Mouse (Mus musculus) embryonic stem cell, embryonic (primary cell): ENCODE results near the gene Slc7a7.

ENCODE experiments used
- CTCF ChIA-PET, 4 experiments: fragments of 300-600 bp in 2 of 4; fragments of 350-600 bp in 2 of 4; sonication (Branson Sonifier 250); formaldehyde crosslinking; loops; one replicate each; lab custom pipeline; 2022; ENCODE audit warnings: inconsistent platforms in 2 of 4; lab: Charles Lee
- POLR2A ChIA-PET, 4 experiments: fragments of 300-600 bp in 2 of 4; fragments of 350-600 bp in 2 of 4; sonication (Branson Sonifier 250); formaldehyde crosslinking; loops; one replicate each; lab custom pipeline; 2022; ENCODE audit warnings: antibody characterized with exemption in 4 of 4, inconsistent platforms in 1 of 4; lab: Charles Lee

Gene Slc7a7

GRCm38 (mm10) chr14:54417623-54418081 lies at the start of gene Slc7a7:
Gene Slc7a7 (minus strand): TSS chr14:54417780.
- POLR2A ChIA-PET, result interaction anchor here in 3 of 4 experiments (0.5 to 10.3 kb wide), 49 partner anchors 9 to 1345 kb away, joined by 3 to 82 read pairs (median 4); partner anchors contain the start of genes Mrpl52 (in 2 of the 3), Prmt5 (in 2 of the 3), Lrp10 (in 1 of the 3) and Mmp14 (in 1 of the 3)
- CTCF ChIA-PET, result interaction anchor here (0.5 to 3.1 kb wide), 49 partner anchors 9 to 392 kb away, joined by 3 to 20 read pairs (median 4); partner anchors contain the start of genes 1700123O20Rik (in 1 of the 4), Abhd4 (in 1 of the 4), Dad1 (in 1 of the 4) and Lrp10 (in 1 of the 4)

GRCm38 (mm10) chr14:54464293-54465005 lies 46.9 kb upstream of the Slc7a7 start:
- CTCF ChIA-PET, result interaction anchor here (0.5 to 1.4 kb wide), 23 partner anchors 10 to 407 kb away, joined by 3 to 11 read pairs (median 4); partner anchors contain the start of gene Slc7a7 (in 1 of the 4)
- POLR2A ChIA-PET, result interaction anchor here in 3 of 4 experiments (0.6 to 1.7 kb wide), 41 partner anchors 8 to 230 kb away, joined by 3 to 10 read pairs (median 4); partner anchors contain the start of genes Mrpl52 (in 2 of the 3), 1700123O20Rik (in 1 of the 3), Abhd4 (in 1 of the 3) and Dad1 (in 1 of the 3)

GRCm38 (mm10) chr14:54463959-54464292 lies 46.3 kb upstream of the Slc7a7 start, which contains the start of gene Lrp10:
Gene Lrp10 (plus strand): TSS chr14:54464137.
- CTCF ChIA-PET, result interaction anchor here (0.5 to 1.4 kb wide), 22 partner anchors 9 to 312 kb away, joined by 3 to 11 read pairs (median 4); partner anchors contain the start of gene Slc7a7 (in 1 of the 4)
- POLR2A ChIA-PET, result interaction anchor here in 3 of 4 experiments (0.6 to 1.7 kb wide), 39 partner anchors 9 to 230 kb away, joined by 3 to 10 read pairs (median 4); partner anchors contain the start of genes Mrpl52 (in 2 of the 3), 1700123O20Rik (in 1 of the 3), Abhd4 (in 1 of the 3) and Dad1 (in 1 of the 3)

- ChIA-PET POLR2A (interaction anchor here in 3 of 4 experiments (0.7 to 1.7 kb wide), 34 partner anchors 8 to 229 kb away, joined by 3 to 10 read pairs (median 4); partner anchors contain the start of genes Mrpl52 (in 2 of the 3), 1700123O20Rik (in 1 of the 3), Abhd4 (in 1 of the 3) and Dad1 (in 1 of the 3)), CTCF (interaction anchor here (0.6 to 1.4 kb wide), 17 partner anchors 9 to 311 kb away, joined by 3 to 11 read pairs (median 4); partner anchors contain the start of gene Slc7a7 (in 1 of the 4))
These were observed 45.8 kb upstream of the Slc7a7 start for GRCm38 (mm10) chr14:54463108-54463958.

- CTCF ChIA-PET, result no interaction called here
- POLR2A ChIA-PET, result interaction anchor here in 1 of 4 experiments (1.0 to 1.7 kb wide), 2 partner anchors 11 to 14 kb away, joined by 3 to 4 read pairs; no protein-coding TSS in a partner anchor
These were observed 44.6 kb upstream of the Slc7a7 start for GRCm38 (mm10) chr14:54462146-54462545.

- ChIA-PET POLR2A (interaction anchor here in 1 of 4 experiments (0.8 to 1.7 kb wide), 3 partner anchors 14 to 230 kb away, joined by 3 to 5 read pairs (median 3); partner anchors contain the start of gene Oxa1l), CTCF (interaction anchor here in 1 of 4 experiments (1.1 kb wide), 1 partner anchor 9 kb away, joined by 3 read pairs; no protein-coding TSS in a partner anchor)
These were observed 40.5 kb upstream of the Slc7a7 start for GRCm38 (mm10) chr14:54457907-54458569.

GRCm38 (mm10) chr14:54454669-54455528 lies 37.3 kb upstream of the Slc7a7 start:
- ChIA-PET POLR2A (interaction anchor here in 2 of 4 experiments (0.5 to 1.6 kb wide), 5 partner anchors 9 to 44 kb away, joined by 3 to 5 read pairs (median 3); partner anchors contain the start of genes Lrp10 (in 1 of the 2) and Slc7a7 (in 1 of the 2)), CTCF (interaction anchor here in 3 of 4 experiments (0.6 to 1.5 kb wide), 3 partner anchors 9 kb away, joined by 3 read pairs; partner anchors contain the start of gene Lrp10 (in 3 of the 3))

GRCm38 (mm10) chr14:54453566-54453965 lies 36.0 kb upstream of the Slc7a7 start:
- CTCF ChIA-PET, result interaction anchor here in 3 of 4 experiments (0.6 to 1.5 kb wide), 5 partner anchors 11 to 225 kb away, joined by 3 to 6 read pairs (median 3); partner anchors contain the start of genes Lrp10 (in 1 of the 3) and Slc7a7 (in 1 of the 3)
- POLR2A ChIA-PET, result interaction anchor here in 2 of 4 experiments (0.7 to 1.4 kb wide), 4 partner anchors 9 to 230 kb away, joined by 3 to 4 read pairs (median 3); partner anchors contain the start of gene Slc7a7 (in 1 of the 2)

- CTCF ChIA-PET, result interaction anchor here in 2 of 4 experiments (0.8 to 2.7 kb wide), 6 partner anchors 22 to 217 kb away, joined by 3 to 9 read pairs (median 4); partner anchors contain the start of gene Slc7a7 (in 1 of the 2)
- POLR2A ChIA-PET, result interaction anchor here in 2 of 4 experiments (0.6 to 3.0 kb wide), 10 partner anchors 8 to 84 kb away, joined by 3 to 10 read pairs (median 3); partner anchors contain the start of genes Lrp10 (in 2 of the 2) and Mrpl52 (in 2 of the 2)
These were observed 27.9 kb upstream of the Slc7a7 start for GRCm38 (mm10) chr14:54445476-54445875.

- CTCF ChIA-PET, result interaction anchor here (0.6 to 2.7 kb wide), 10 partner anchors 12 to 342 kb away, joined by 3 to 9 read pairs (median 4); partner anchors contain the start of genes Mrpl52 (in 1 of the 4) and Slc7a7 (in 1 of the 4)
- POLR2A ChIA-PET, result interaction anchor here in 3 of 4 experiments (0.6 to 3.3 kb wide), 26 partner anchors 10 to 360 kb away, joined by 3 to 23 read pairs (median 3); partner anchors contain the start of genes Mrpl52 (in 2 of the 3), Dad1 (in 1 of the 3), Lrp10 (in 1 of the 3) and Oxa1l (in 1 of the 3)
These were observed 26.4 kb upstream of the Slc7a7 start for GRCm38 (mm10) chr14:54443712-54444618.

- POLR2A ChIA-PET, result interaction anchor here in 3 of 4 experiments (0.6 to 3.3 kb wide), 18 partner anchors 10 to 335 kb away, joined by 3 to 23 read pairs (median 4); partner anchors contain the start of genes Dad1 (in 1 of the 3), Lrp10 (in 1 of the 3), Mrpl52 (in 1 of the 3) and Oxa1l (in 1 of the 3)
These were observed 25.6 kb upstream of the Slc7a7 start for GRCm38 (mm10) chr14:54443196-54443595.

GRCm38 (mm10) chr14:54442548-54442947 lies 25.0 kb upstream of the Slc7a7 start:
- CTCF ChIA-PET, result interaction anchor here in 1 of 4 experiments (1.1 kb wide), 1 partner anchor 204 kb away, joined by 4 read pairs; no protein-coding TSS in a partner anchor

More at GRCm38 (mm10) chr14:54443196-54443595, 25.6 kb upstream of the Slc7a7 start:
- CTCF ChIA-PET, result interaction anchor here in 3 of 4 experiments (0.6 to 1.2 kb wide), 6 partner anchors 11 to 204 kb away, joined by 3 to 5 read pairs (median 4); partner anchors contain the start of gene Mrpl52 (in 1 of the 3)

GRCm38 (mm10) chr14:54441365-54441764 lies 23.8 kb upstream of the Slc7a7 start:
- CTCF ChIA-PET, result interaction anchor here in 1 of 4 experiments (0.6 kb wide), 2 partner anchors 248 to 635 kb away, joined by 3 to 6 read pairs; no protein-coding TSS in a partner anchor

More at GRCm38 (mm10) chr14:54442548-54442947, 25.0 kb upstream of the Slc7a7 start:
- POLR2A ChIA-PET, result interaction anchor here in 3 of 4 experiments (0.7 to 3.3 kb wide), 6 partner anchors 9 to 49 kb away, joined by 3 to 23 read pairs (median 4); partner anchors contain the start of gene Slc7a7 (in 1 of the 3)

More at GRCm38 (mm10) chr14:54441365-54441764, 23.8 kb upstream of the Slc7a7 start:
- POLR2A ChIA-PET, result interaction anchor here in 2 of 4 experiments (0.7 to 3.3 kb wide), 5 partner anchors 8 to 58 kb away, joined by 3 to 23 read pairs (median 4); no protein-coding TSS in a partner anchor
